Mouse (Mus musculus) lung, embryonic 16.5 days (tissue): Measurements from ENCODE around the gene Lats1. TPM values are rescaled to one million over a fixed set of nuclear protein-coding genes. Genes with fewer than 3 reads are reported as not detected.

Experiments used
- ATAC-seq: fragments of 200-750 bp; cut with Nextera tagmentation; 2 replicates; pipeline ENCODE4 v1.8.0; 2017; ENCODE audit warnings: low read depth, mild to moderate bottlenecking, moderate library complexity
- H3K27ac ChIP-seq: fragments of 300-500 bp; sonication (generic); 2 replicates; pipeline ENCODE4 v1.5.1; 2014; ENCODE audit warnings: mild to moderate bottlenecking, control low read depth, low read length
- H3K27me3 ChIP-seq: fragments of 300-500 bp; sonication (generic); 2 replicates; pipeline ENCODE4 v1.6.1; 2014; ENCODE audit warnings: low read depth, low read length, mixed read lengths; ENCODE audit not compliant: control insufficient read depth, insufficient read depth
- H3K36me3 ChIP-seq: fragments of 300-500 bp; sonication (generic); 2 replicates; pipeline ENCODE4 v1.6.1; 2014; ENCODE audit warnings: low read length; ENCODE audit not compliant: control insufficient read depth, insufficient read depth
- H3K4me1 ChIP-seq: fragments of 300-500 bp; sonication (generic); replicated peaks from 2 replicates; pipeline ENCODE4 v1.6.1; 2014; ENCODE audit warnings: low read length, mixed read lengths; ENCODE audit not compliant: control insufficient read depth, insufficient read depth
- H3K4me2 ChIP-seq: fragments of 300-500 bp; sonication (generic); 2 replicates; pipeline ENCODE4 v1.6.1; 2014; ENCODE audit warnings: low read depth, low read length, control low read depth
- H3K4me3 ChIP-seq: fragments of 300-500 bp; sonication (generic); 2 replicates; pipeline ENCODE4 v1.5.1; 2014; ENCODE audit warnings: mild to moderate bottlenecking, low read length, control low read depth
- H3K9ac ChIP-seq: fragments of 300-500 bp; sonication (generic); 2 replicates; pipeline ENCODE4 v1.6.1; 2014; ENCODE audit warnings: low read length, control low read depth
- H3K9me3 ChIP-seq: fragments of 300-500 bp; sonication (generic); 2 replicates; pipeline ENCODE4 v1.6.1; 2016; ENCODE audit warnings: low read length; ENCODE audit not compliant: control insufficient read depth
- WGBS: fragments of 180-500 bp; shearing (Covaris S2); extraction: QIAGEN DNeasy Blood & Tissue Kit; methylation state at CpG from one replicate; pipeline ENCODE4 v1.1.7; 2014; 5-methylcytosine and 5-hydroxymethylcytosine counted together
- polyA plus RNA-seq: library from polyadenylated mRNA; unstranded; fragments of >200 nt; fragmentation: Nextera tagmentation; extraction: Ambion mirVana; gene quantifications from 2 replicates; pipeline ENCODE4 v1.2.1, GENCODE M21; 2015

Lats1 gene
- polyA plus RNA-seq, 1 experiment from 2014 or later, result 8.0 TPM

DNA sequence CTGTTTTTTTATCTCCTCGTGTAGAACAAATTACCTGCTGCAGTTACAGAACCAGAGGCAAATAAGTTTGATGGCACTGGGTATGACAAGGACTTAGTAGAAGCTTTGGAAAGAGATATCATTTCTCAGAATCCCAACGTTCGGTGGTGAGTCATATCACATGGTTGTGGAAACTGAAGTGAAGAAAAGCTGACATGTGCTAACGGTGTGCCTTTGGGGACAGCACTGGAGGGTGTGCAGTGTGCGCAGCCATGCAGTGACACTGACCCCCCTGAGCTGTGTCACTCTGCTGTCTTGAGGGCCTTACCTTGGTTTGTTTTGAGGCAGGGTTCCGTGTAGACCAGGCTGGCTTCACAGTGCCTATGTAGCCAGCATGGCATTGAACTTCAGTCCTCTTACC is 67.7 kb downstream of the Lats1 start:
- Histone ChIP-seq H3K4me3 (no peak overlapping the region), H3K36me3 (peaks cover 20% of the 10 kb centered on the region), H3K9ac (no peak overlapping the region), H3K4me1 (no peaks in the 10 kb centered on the region), H3K4me2 (no peak overlapping the region), H3K27me3 (no peaks in the 10 kb centered on the region), H3K9me3 (no peaks in the 10 kb centered on the region), H3K27ac (no peak overlapping the region)
- 87% methylated on average over 6 of the region's 6 CpGs for WGBS
- ATAC-seq, result no peak

- Histone ChIP-seq H3K36me3 (peaks cover 14% of the 10 kb centered on the region), H3K9ac (no peak overlapping the region), H3K27me3 (no peaks in the 10 kb centered on the region), H3K4me2 (no peak overlapping the region), H3K4me1 (no peaks in the 10 kb centered on the region), H3K4me3 (no peak overlapping the region), H3K9me3 (no peaks in the 10 kb centered on the region), H3K27ac (no peak overlapping the region)
- WGBS, result 86% methylated on average over 2 of the region's 2 CpGs
- no peak for ATAC-seq
Measured at GRCm38 (mm10) chr10:7757544-7757943, 76.5 kb downstream of the Lats1 start.

Other genes with a start within 250 kb of the Lats1 start
- gene Ulbp1, start 207.6 kb upstream of the Lats1 start, polyA plus RNA-seq, result 10.9 and 11.9 TPM in 2 replicates
- 2.8 and 2.9 TPM in 2 replicates for gene Lrp11, start 91.4 kb upstream of the Lats1 start, polyA plus RNA-seq
- 46.4 and 47.4 TPM in 2 replicates for gene Nup43, start 13.7 kb upstream of the Lats1 start, polyA plus RNA-seq
- 122 and 126 TPM in 2 replicates for gene Pcmt1, start 78 bp upstream of the Lats1 start, polyA plus RNA-seq
- gene Katna1, start 44.8 kb downstream of the Lats1 start, polyA plus RNA-seq, result 52.6 and 55.5 TPM in 2 replicates
- 96.3 and 103 TPM in 2 replicates for gene Ginm1, start 111.6 kb downstream of the Lats1 start, polyA plus RNA-seq
- gene Ppil4, start 111.7 kb downstream of the Lats1 start, polyA plus RNA-seq, result 37.6 and 38.8 TPM in 2 replicates
- 0.06 and 0.13 TPM in 2 replicates for gene Zc3h12d, start 151.3 kb downstream of the Lats1 start, polyA plus RNA-seq